Mouse (Mus musculus): ENCODE results near the gene Cdiptos. TPM values are rescaled to one million over a fixed set of nuclear protein-coding genes. Genes with fewer than 3 reads are reported as not detected.

The Cdiptos gene
- total RNA-seq, 4 experiments from 2014 or later: 0.46 to 1.8 (median 0.71) TPM

DNA sequence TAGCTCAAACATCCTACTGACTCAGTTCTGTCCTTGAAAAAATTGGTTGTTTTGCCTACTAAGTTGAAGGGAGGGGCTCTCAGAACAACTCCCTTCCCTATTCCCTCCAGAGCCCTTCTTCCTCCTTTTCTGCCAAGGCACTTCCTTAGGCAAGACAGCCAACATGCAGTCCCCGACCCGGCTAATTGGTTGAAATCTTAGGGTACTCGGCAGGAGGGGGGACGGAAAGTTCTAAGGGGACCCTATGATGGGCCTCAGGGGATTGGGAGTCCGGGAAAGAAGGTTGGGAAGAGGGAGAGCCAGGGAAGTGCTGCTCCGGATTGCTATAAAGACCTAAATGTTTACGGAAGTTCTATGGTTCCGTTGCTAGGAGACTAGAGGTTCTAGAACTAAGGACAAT is 405 bp downstream of the Cdiptos start:
- DNase-seq: no peak

DNA sequence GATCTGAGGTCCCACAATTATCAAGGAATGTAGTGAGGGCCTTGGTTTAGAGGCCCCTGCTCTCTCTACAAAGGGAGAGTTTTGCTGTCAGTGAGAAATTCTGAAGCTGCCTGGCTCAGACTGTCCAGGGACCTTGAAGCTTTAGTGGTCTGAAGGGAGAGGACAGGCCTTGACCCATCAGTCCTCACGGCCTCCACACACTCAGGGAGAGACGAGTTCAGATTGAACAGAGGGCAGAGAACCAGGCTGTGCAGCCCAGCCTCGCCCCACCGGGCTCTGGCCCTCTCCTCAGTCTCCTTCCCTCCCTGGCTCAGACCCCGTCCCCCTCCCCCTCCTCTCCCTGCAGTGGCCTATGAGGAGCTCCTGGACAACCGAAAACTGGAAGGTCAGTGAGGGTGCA is 8.5 kb downstream of the Cdiptos start:
- peak; percentile 60 for DNase-seq

DNA sequence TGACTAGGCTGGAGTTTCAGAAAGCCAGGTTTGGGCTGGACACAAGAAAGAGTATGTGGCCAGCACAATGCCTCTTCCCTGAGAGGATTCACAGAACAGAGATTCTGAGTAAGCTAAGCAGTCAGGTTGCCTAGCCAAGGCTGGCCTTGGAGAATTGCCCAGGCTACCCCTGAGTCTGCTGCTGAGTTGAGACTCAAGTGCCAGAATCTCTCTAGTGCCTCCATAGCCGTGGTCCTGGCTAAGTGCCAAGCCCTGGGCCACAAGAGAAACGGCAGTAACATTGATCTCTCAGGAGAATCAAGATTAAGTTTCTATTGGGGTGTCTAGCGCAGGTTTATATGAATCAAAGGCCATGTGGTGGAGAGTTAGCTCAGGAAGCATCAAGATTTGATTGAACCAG is 10.3 kb downstream of the Cdiptos start:
- no peak for DNase-seq

DNA sequence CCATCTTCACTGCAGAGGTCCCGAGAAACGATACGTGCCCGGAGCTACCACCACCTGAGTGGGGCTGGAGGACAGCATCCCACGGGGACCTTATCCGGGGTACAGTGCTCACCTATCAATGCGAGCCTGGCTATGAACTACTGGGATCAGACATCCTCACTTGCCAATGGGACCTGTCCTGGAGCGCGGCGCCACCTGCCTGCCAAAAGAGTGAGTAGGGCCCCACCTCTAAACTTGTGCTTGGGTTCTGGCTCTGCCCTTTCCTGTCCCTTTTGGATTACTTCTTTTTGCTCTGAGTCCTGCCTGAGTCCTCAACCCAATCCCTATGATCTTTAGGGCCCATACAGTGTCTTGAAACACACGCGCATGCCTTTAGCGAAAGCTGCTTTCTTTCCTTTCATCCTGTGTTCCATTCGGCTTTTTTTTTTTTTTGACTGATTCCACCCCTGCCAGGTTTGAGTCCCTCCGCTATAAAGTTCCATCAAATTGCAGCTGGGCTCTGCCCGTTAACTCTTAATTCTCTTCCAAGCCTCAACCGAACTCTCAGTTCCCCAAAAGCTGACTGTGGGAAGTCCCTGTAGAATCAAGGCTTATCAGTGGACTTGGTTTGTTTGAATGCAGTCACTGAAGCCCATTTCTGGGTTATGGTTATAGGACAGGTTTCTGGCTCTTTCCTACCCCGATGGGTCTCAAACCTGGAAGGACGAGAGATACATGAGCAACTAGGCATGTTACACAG is 12.2 kb downstream of the Cdiptos start:
- no peak for DNase-seq

DNA sequence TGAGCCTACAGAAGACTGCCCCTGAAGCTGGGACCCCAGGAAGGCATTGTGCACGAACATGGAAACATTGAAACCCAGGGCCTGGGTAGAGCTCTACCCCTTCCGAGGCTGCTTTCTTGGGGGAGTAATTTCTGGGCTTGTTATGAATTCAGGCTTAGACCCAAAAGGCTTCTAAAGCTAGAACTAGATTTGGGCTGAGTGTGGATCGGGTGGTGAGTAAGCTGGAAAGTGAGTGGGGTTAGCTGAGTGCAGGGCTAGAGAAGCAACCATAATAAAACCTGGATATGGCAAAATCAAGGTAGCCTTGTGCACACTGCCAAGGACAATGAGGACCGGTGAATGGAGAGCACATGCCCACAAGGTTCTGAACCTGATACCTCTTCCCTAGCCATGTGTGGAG is 13.9 kb downstream of the Cdiptos start:
- no peak for DNase-seq

DNA sequence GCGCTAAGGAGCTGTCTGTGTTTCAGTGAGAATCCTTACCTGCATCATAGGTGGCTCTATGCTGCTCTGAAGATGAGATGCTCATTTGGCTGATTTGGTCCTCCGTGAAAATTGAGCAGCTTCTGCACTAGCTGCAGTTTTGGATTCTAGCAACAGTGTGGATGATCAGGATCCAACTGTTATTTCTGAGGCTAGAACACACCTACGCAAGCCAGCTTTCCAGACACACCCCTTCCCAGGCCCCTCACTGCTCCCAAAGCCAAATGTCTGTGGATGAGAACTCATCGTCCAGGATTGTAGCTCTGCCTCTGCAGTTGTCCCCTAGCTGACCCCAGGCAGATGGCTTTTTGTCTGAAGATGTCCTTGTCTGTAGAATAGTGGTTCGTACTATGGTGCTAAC is 14.8 kb downstream of the Cdiptos start:
- no peak for DNase-seq

DNA sequence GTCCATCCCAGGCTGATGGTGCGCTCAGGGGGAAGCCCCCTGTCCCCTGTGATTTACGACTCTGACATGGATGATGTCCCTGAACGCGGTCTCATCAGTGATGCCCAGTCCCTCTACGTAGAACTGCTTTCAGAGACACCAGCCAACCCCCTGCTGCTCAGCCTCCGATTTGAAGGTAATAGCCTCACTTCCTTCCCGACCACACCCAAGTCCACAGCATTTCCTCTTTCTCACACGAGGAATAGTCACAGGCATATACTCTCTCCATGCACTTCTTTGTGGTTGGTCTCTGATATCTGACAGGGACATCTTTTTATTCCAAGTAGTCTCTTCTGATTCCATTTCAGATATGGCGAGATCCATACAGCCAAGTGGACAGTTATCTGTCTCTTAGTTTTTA is 16.1 kb downstream of the Cdiptos start:
- DNase-seq: no peak

DNA sequence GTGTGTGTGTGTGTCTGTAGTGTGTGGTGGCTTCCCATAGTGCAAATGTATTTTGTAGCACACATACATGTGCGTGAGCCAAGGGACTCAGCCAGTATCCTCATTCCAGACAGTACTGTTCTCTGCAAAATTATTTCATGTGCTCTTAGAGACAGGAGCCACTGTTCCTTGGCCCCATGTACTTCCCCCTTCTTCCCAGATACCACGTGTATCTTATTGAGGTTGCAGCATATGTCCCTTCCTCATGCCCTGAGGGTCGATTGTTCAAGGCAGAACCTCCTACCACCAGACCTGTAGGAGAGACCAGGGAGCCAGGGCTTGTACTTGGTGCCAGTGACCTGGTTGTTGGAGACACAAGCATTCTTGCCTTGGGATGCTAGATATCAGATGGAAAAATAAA is 20.8 kb downstream of the Cdiptos start:
- DNase-seq: no peak

DNA sequence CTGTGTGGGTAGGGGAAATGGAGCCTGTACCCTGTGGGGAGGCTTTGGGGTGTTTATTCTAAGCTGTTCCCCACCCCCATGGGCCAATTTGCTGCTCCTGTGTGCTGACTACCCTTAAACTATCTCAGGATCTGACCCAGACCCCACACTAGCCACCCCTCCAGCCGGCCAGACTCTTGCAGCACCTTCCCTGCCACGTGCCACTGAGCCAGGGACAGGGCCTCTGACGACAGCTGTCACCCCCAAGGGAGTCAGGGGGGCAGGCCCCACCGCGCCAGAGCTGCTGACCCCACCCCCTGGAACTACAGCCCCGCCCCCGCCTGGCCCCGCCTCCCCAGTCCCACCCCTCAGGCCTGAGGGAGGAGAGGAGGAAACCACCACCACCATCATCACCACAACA is 23.3 kb downstream of the Cdiptos start:
- DNase-seq: no peak

DNA sequence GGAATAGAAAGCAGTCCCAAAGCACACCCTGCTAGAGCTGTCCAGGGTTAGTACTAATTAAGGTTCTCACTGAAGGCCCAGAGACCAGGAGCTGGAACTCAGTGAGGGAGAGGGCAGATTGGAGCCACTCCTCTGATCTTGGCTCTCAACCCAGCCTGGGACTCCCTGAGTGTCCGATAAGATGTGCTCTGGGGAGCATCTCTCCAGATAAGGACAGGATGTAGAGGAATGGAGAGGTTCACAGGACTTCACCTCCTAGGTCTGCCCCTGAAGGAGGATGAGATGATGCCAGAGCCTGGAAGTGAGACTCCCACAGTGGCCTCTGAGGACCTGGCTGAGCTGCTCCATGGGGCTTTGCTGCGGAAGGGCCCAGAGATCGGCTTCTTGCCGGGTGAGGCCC is 24.2 kb downstream of the Cdiptos start:
- DNase-seq: no peak

DNA sequence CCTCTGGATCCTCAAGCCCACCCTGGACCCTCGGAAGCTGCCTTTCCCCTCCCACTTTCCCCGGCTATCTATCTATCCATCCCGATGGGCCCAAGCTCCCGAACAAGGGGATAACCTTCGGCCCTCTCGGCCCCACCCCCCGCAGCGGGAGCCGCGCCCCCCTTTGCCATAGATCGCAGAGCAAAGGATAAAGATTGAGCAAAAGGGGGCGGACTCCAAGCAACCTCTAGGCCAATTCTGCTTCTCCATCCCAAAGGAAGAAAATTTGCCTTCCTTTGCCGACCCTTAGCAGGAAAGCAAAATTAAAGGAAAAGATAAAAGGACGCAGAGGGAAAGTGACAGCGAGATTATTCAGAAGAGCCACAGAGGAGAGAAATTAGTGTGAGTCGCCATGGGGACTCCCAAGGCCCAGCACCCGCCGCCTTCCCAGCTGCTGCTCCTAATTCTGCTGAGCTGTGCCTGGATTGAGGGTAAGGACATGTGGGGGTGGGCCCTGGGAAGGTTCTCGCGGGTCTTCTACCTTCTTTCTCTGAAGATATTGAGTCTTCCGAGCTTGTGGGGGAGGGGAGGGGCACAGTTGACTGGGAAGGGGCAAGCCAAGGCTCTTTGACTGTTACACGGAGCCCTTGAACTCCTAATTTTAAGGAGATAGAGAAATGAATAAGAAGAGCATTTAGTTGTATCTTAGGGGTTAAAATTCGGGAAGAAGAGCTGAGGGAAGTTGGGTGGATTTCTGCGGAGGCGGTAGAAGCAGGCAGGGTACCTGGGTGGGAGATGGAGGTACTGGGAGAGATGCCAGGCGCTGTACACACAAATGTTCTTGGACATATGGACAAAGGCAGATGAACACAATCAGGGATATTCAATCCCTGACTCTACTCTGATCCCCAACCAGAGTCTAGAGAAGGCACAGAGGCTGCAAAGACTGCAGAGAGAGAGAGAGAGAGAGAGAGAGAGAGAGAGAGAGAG is 25.0 kb downstream of the Cdiptos start:
- DNase-seq: no peak

DNA sequence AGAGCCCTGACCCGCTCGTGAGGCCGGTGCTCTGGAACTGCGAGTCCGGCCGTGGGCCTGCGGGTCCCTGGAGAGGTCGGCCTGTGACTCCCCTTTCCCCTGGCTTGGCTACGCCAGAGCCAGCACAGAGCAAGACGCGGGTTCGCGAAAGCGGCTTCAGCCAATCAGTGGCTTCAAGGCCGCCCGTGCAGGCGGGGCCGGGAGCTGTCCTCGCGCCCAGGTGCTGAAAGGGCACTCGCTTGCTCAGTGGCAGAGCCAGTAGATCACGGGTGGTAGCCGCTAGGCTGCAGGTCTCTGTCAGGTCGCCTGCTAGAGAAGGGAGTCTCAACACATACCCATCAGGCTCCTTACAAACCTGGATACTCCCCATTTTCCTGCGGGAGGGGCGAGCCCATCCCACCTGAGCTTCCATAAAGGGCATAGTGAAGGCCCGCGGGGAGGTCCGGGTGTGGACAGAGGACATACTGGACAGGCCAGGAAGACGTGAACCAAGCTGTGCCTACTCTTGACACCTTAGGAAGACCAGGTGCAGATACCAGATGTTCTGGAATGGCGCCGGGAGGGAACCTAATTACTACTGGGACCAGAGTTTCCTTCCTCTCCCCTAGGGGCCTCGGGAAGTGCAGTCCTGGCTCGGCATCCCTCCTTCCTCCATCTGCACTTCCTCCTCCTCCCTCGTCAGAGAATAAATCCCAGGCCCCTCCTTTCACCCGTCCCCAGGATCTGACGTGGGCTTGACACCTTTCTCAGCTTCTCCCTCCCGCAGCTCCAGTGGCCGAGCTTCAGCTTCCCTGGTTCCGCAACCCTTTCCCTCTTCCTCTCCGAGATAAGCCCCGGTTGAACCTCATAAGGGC is 25.9 kb downstream of the Cdiptos start, which contains the start of gene Sez6l2:
TSS of gene Sez6l2 (plus strand) at position 771 of the 854 bp plus-strand sequence.
- DNase-seq: peak; percentile 73

DNA sequence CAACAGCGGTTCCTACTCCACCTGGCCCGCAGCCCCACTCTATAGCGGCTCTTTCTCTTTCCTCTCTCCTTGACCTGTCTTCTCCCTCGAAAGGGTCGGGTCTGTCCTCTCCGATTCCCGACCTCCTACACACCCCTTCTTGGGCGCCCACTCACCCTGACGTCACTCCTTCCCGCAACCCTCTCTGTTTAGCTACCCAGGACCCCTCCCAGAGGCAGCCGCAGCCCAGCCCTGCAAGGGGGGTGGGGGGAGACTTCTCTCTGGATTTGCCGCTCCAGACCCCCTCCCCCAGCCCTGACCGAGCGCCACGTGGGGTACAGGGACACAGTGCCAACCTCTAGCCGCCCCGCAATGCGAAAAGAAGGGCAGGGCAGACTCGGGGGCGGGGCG is 26.5 kb downstream of the Cdiptos start, which contains the start of gene Asphd1:
TSS of gene Asphd1 (minus strand) at position 180 of the 390 bp plus-strand sequence.
- DNase-seq: no peak

DNA sequence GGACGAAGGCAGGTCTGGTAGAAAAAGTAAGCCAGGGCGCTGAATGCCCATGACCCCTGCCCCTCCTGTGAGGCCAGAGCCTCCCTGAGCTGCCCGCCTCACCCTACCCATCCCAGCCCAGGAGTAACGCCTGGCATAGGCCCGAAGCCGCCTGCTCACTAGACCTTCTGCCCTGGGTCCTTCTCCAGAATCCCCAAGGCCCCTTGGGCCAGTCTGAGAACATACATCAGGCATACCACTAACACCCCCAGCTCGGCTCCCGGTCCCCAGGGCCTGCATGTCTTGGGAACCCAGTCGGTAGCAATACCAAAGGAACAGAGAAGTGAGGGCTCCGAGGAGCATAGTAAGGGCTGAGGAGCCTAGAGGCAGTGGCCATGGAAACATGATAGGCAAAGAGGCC is 27.3 kb downstream of the Cdiptos start:
- DNase-seq: no peak

DNA sequence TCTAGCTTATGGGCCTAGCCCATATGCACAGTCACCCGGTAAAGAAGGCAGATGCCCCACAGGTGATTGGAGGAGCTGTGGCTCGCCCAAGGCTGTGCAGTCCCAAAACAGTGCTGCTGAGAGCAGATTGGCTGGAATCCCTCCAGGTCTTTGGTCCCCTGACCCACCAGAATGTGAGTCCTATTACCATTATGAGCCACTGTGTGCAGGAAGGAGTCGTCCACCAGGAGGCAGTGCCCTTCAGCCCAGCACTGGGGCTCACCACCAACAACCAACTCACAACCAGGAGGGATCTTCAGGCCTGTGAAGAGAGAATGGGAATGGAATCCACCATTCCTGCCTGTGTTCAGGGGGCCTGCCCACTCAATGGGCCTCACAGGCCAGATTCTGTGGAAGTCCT is 29.4 kb downstream of the Cdiptos start:
- DNase-seq: no peak

DNA sequence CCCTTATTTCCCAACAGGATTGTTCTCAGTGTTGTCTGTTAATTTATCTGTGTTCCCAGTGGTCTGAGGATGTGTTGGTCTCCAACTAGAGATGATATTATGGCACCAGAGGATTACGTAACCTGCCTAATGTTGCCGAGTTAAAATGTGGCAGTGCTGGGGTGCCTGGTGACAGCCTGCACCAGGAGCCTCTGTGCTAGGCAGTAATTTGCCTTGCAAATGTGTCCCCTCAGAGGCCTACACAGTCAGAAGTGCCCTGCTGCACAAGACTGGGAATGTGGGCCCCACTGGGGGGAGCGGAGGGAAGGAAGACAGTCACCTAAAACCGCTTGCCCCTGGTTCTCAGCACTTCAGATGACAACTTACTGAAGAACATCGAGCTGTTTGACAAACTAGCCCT is 34.1 kb downstream of the Cdiptos start:
- no peak for DNase-seq

DNA sequence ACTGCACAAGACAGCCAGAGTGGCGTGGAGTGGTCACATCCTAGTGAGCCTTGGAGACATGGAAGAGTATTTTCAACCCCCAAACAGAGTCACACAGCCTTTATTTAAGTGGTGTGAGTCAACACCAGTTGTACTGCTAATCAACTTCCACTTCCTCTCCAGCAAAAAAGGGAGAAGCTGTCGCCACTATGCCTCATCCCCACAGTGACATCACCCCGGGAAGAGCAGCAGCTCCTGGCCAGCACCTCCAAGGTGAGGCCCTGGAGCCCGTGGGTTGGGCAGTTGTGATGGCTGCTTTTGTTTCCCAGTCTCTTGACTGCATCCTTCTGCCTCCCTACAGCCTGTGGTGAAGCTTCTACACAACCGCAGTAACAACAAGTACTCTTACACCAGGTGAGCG is 34.7 kb downstream of the Cdiptos start:
- DNase-seq: no peak

DNA sequence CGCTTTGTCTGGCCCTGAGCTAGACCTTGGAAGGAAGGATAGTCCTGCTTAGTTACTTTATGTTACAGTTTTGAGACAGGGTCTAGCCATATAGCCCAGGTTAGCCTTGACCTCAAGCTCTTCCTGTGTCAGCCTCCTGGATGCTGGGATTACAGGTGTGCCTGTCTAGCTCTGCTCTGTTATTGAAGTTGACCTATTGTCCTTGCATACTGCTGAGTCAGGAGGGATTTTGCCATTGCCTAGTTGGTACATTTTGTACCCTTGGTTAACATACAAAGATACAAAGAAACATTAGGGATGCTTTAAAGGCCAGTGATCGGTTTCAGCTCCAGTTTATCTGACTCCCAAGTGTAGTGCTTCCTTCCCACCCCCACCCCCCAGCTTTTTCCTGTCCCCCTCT is 43.2 kb downstream of the Cdiptos start:
- no peak for DNase-seq

DNA sequence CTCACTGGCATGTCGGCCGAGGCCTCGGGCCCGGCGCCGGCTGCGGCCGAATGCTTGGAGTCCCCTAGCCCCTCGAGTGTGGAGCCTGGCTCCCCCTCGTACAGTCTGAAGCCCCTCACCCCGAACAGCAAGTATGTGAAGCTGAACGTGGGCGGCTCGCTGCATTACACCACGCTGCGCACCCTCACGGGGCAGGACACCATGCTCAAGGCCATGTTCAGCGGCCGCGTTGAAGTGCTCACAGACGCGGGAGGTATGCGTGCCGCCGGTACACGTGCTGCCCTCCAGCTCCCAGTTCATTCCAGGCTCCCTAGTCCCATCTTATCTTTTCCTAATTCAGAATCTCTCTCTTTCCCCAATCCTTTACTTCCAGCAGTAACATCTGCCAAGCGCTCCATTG is 46.9 kb downstream of the Cdiptos start:
- DNase-seq: no peak

DNA sequence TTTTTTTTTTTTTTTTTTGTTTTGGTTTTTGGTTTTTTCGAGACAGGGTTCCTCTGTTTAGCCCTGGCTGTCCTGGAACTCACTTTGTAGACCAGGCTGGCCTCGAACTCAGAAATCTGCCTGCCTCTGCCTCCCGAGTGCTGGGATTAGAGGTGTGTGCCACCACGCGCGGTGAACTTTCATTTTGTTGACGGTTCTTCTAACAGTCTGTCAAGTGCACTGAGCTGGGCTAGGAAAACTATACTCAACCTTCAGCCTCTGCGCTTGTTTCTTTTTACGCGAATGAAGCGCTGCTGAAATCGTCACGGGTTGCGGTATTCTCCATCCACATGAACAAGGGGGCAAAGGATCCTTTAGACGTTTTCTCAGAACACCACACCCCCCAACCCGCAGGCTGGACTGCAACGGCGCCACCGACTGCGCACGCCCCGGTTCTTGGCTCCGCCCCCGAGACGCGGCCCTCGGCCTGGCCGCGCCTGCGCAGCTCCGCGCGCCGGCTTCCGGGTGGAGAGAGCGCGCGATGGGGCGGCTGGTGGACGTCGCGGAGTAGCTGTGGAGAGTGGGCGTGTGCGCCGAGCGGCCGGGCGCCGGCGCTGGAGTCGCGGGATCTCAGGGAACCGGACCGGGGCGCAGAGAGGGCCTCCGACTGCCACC is 47.4 kb downstream of the Cdiptos start, which contains the start of gene Kctd13:
TSS of gene Kctd13 (plus strand) at position 496 of the 654 bp plus-strand sequence.
- peak; percentile 85 for DNase-seq

DNA sequence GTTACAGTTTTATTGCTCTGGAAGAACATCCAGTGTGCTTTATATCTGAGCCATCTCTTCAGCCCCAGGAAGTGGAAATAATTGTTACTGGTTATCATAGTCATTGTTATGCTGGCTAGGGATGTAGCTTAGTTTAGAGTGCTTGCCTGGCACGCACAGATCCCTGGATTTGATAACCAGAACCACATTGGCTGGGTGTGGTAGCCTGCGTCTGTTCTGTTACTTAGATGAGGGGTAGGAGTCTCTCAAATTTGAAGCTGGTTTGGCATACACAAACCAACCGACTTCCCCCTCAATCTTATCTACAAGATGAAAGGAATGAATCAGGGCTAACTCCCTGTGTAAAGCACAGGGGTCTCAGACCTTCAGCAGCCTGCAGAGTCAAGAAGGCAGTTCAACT is 49.6 kb downstream of the Cdiptos start:
- DNase-seq: no peak

DNA sequence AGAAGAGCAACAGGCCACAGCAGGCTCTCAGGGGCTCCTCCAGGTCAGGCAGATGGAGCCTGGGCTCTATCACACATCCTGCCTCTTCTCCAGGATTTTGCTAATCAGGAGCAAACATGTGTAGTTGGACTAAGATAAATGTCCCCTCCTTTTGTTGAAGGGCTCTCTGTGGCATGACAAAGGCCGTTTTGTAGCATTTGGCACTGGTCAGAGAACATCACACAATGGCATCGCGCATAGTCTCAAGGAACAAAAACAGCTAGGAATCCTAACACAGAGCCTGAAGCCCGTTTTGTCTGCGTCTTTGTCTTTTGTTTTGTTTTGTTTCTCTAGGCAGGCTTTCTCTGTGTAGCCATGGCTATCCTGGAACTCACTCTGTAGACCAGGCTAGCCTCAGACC is 51.9 kb downstream of the Cdiptos start:
- no peak for DNase-seq

Measured in adrenal gland, adult 8-10 months (tissue).